In genomic region chr5:43515401-43515976, GRCm38 (mm10) we compare ENCODE assay signal across 10 mouse cellular contexts. TPM values are rescaled to one million over a fixed set of nuclear protein-coding genes. Genes with fewer than 3 reads are reported as not detected.
DNase-seq lines count a peak whose midpoint lies in the region; ATAC-seq lines count a peak whose summit lies in the region.
"Had no signal": no experiment of that assay in that cellular context is flagged by ENCODE, and none has a peak within 500 bp of the region (broad histone marks: within the 10 kb centered on the region; RNA-seq: fewer than 3 reads in every experiment).

C1qtnf7 (plus strand) TSS chr5:43515538.

- DNase-seq in kidney, postnatal 25 days = no peak
- peak; percentile 28 for DNase-seq in embryonic facial prominence, embryonic 10.5 days (ENCODE audit: low spot score)
- no peak for DNase-seq in intestine, embryonic 14.5 days (ENCODE audit: low spot score)
- DNase-seq in lung, postnatal 14 days = peak; percentile 31
- no peak for DNase-seq in cerebellum, postnatal 25 days
- no peak for DNase-seq in spleen, postnatal 14 days (ENCODE audit: low spot score in 2 of 2)
- no peak for DNase-seq in cerebellum, postnatal 10 days
- DNase-seq: gastrocnemius, postnatal 25 days had no signal

- H3K36me3 ChIP-seq in kidney, embryonic 16.5 days (ENCODE audit: insufficient read depth, low read length) = no peaks in the 10 kb centered on the region
- no peaks in the 10 kb centered on the region for H3K36me3 ChIP-seq in embryonic facial prominence, embryonic 10.5 days (replicated peaks)
- H3K36me3 ChIP-seq in intestine, embryonic 14.5 days (ENCODE audit: control insufficient read depth, insufficient read depth, low read length) = no peaks in the 10 kb centered on the region

- H3K4me1 ChIP-seq in kidney, embryonic 16.5 days (ENCODE audit: insufficient read depth, low read length) = peaks cover 18% of the 10 kb centered on the region
- H3K4me1 ChIP-seq in embryonic facial prominence, embryonic 10.5 days = peaks cover 18% of the 10 kb centered on the region
- peaks cover 10% of the 10 kb centered on the region for H3K4me1 ChIP-seq in intestine, embryonic 14.5 days (replicated peaks; ENCODE audit: control insufficient read depth, insufficient read depth, low read length)

- 5% methylated on average over 15 of the region's 15 CpGs for WGBS in kidney, embryonic 16.5 days
- 51% methylated on average over 15 of the region's 15 CpGs for WGBS in embryonic facial prominence, embryonic 10.5 days
- WGBS in intestine, embryonic 14.5 days = 17% methylated on average over 15 of the region's 15 CpGs

- H3K9ac ChIP-seq in kidney, embryonic 16.5 days (replicated peaks; ENCODE audit: low read length) = no peak within 1 kb of the TSS
- H3K9ac ChIP-seq in intestine, embryonic 14.5 days (ENCODE audit: low read length) = peak within 1 kb of the TSS; percentile 17; the same call in 1 of the 2 replicates

- H3K27ac ChIP-seq in kidney, embryonic 16.5 days (ENCODE audit: low read length) = no peak within 1 kb of the TSS
- no peak within 1 kb of the TSS for H3K27ac ChIP-seq in embryonic facial prominence, embryonic 10.5 days (replicated peaks)
- peak within 1 kb of the TSS; percentile 69 for H3K27ac ChIP-seq in intestine, embryonic 14.5 days (ENCODE audit: low read depth)
- H3K27ac ChIP-seq: macrophage had no signal

- H3K4me2 ChIP-seq in kidney, embryonic 16.5 days (replicated peaks; ENCODE audit: low read depth, low read length) = peak within 1 kb of the TSS; percentile 49
- H3K4me2 ChIP-seq in intestine, embryonic 14.5 days (ENCODE audit: low read length) = peak within 1 kb of the TSS; percentile 44

- H3K27me3 ChIP-seq in kidney, embryonic 16.5 days (ENCODE audit: insufficient read depth, low read length) = no peaks in the 10 kb centered on the region
- H3K27me3 ChIP-seq in embryonic facial prominence, embryonic 10.5 days (replicated peaks; ENCODE audit: low read depth, poor library complexity, severe bottlenecking) = no peaks in the 10 kb centered on the region
- H3K27me3 ChIP-seq in intestine, embryonic 14.5 days (replicated peaks; ENCODE audit: control insufficient read depth, insufficient read depth, low read length) = no peaks in the 10 kb centered on the region

- no peaks in the 10 kb centered on the region for H3K9me3 ChIP-seq in kidney, embryonic 16.5 days (ENCODE audit: low read length)
- H3K9me3 ChIP-seq in embryonic facial prominence, embryonic 10.5 days = no peaks in the 10 kb centered on the region
- no peaks in the 10 kb centered on the region for H3K9me3 ChIP-seq in intestine, embryonic 14.5 days (ENCODE audit: control insufficient read depth, low read length)

- peak within 1 kb of the TSS; percentile 30 for H3K4me3 ChIP-seq in kidney, embryonic 16.5 days (ENCODE audit: low read length)
- H3K4me3 ChIP-seq in embryonic facial prominence, embryonic 10.5 days = no peak within 1 kb of the TSS
- peak within 1 kb of the TSS; percentile 25 for H3K4me3 ChIP-seq in intestine, embryonic 14.5 days (ENCODE audit: low read depth, low read length)

- ATAC-seq in kidney, embryonic 16.5 days (ENCODE audit: low FRiP score, low TSS enrichment) = peak; percentile 89
- ATAC-seq in intestine, embryonic 14.5 days (replicated peaks; ENCODE audit: low FRiP score, low TSS enrichment, low read depth) = peak; percentile 70; the same call in 1 of the 2 replicates

RNA-seq across cellular contexts. Expression of gene C1qtnf7, which starts in this region (rescaled TPM):
- polyA plus RNA-seq in kidney, embryonic 16.5 days (2015; fragmentation: Nextera tagmentation; extraction: Ambion mirVana) = 5.4 and 8.5 TPM in 2 replicates
- 0.52 and 1.1 TPM in 2 replicates for polyA plus RNA-seq in embryonic facial prominence, embryonic 10.5 days (2016; fragmentation: Nextera tagmentation; extraction: Ambion mirVana)
- polyA plus RNA-seq in intestine, embryonic 14.5 days (2014; fragmentation: Nextera tagmentation; extraction: Ambion mirVana) = 6.7 and 6.8 TPM in 2 replicates
- polyA plus RNA-seq: macrophage had no signal

Comparison
In these comparisons a context has a peak if more than half of its experiments do, and no peak if none do; other contexts are left out.
1. DNase-seq: peak in embryonic facial prominence, embryonic 10.5 days (single experiment) and lung, postnatal 14 days (single experiment); none in kidney, postnatal 25 days (0 of 2), intestine, embryonic 14.5 days (single experiment), cerebellum, postnatal 25 days (0 of 2), spleen, postnatal 14 days (0 of 2) and cerebellum, postnatal 10 days (0 of 2).